8 mouse cellular contexts compared by ENCODE assay signal in genomic region chr16:18400472-18401216, GRCm38 (mm10). TPM values are rescaled to one million over a fixed set of nuclear protein-coding genes. Genes with fewer than 3 reads are reported as not detected.
DNase-seq lines count a peak whose midpoint lies in the region; ATAC-seq and TF ChIP-seq lines count a peak whose summit lies in the region.

No protein-coding gene starts in this region.

- peaks cover 84% of the 10 kb centered on the region for H3K36me3 ChIP-seq in lung, embryonic 14.5 days (ENCODE audit: insufficient read depth)
- H3K36me3 ChIP-seq in hindbrain, embryonic 12.5 days, result peaks cover 91% of the 10 kb centered on the region
- H3K36me3 ChIP-seq in neural tube, embryonic 14.5 days (ENCODE audit: control insufficient read depth, insufficient read depth, low read length), result peaks cover 81% of the 10 kb centered on the region
- peaks cover 6% of the 10 kb centered on the region; the same call in 1 of the 2 replicates for H3K36me3 ChIP-seq in thymus, adult 2 months (ENCODE audit: control insufficient read depth, insufficient read depth, low read length)

- no peak overlapping the region for H3K4me2 ChIP-seq in lung, embryonic 14.5 days
- H3K4me2 ChIP-seq in hindbrain, embryonic 12.5 days (replicated peaks), result peak overlapping the region; percentile 26
- H3K4me2 ChIP-seq in neural tube, embryonic 14.5 days (ENCODE audit: low read depth, low read length), result no peak overlapping the region

- no peak for TF ChIP-seq CTCF in lung, embryonic 14.5 days (IDR thresholded peaks at IDR 0.05; ENCODE audit: low read depth)
- TF ChIP-seq CTCF in thymus, adult 2 months (IDR thresholded peaks at IDR 0.05; ENCODE audit: borderline replicate concordance, control insufficient read depth, extremely low read depth, insufficient read depth, low read length, poor library complexity), result no peak

- H3K9me3 ChIP-seq in lung, embryonic 14.5 days (ENCODE audit: low read depth, low read length), result no peaks in the 10 kb centered on the region
- no peaks in the 10 kb centered on the region for H3K9me3 ChIP-seq in hindbrain, embryonic 12.5 days (replicated peaks)
- H3K9me3 ChIP-seq in neural tube, embryonic 14.5 days (ENCODE audit: control insufficient read depth, low read length), result no peaks in the 10 kb centered on the region

- 36% methylated on average over 7 of the region's 7 CpGs for WGBS in lung, embryonic 14.5 days
- WGBS in hindbrain, embryonic 12.5 days, result 15% methylated on average over 7 of the region's 7 CpGs
- 25% methylated on average over 7 of the region's 7 CpGs for WGBS in neural tube, embryonic 14.5 days
- whole genome bisulfite sequencing in thymus, adult 2 months, result 94% methylated on average over 7 of the region's 7 CpGs

- no peak overlapping the region for H3K9ac ChIP-seq in lung, embryonic 14.5 days
- 0 out of 2 replicates have a peak overlapping the region, but pooled peaks have one; percentile 32 for H3K9ac ChIP-seq in hindbrain, embryonic 12.5 days
- H3K9ac ChIP-seq in neural tube, embryonic 14.5 days (replicated peaks; ENCODE audit: low read depth, low read length), result no peak overlapping the region

- H3K27ac ChIP-seq in lung, embryonic 14.5 days (ENCODE audit: low read depth), result peak overlapping the region; percentile 76
- peak overlapping the region; percentile 78 for H3K27ac ChIP-seq in hindbrain, embryonic 12.5 days
- H3K27ac ChIP-seq in neural tube, embryonic 14.5 days (ENCODE audit: low read depth, low read length), result peak overlapping the region; percentile 69
- no peak overlapping the region for H3K27ac ChIP-seq in thymus, adult 2 months (ENCODE audit: control insufficient read depth, insufficient read depth, low read length)

- peak; percentile 88 to 90 for DNase-seq in cerebellum, postnatal 10 days
- peak; percentile 79 for DNase-seq in lung, embryonic 14.5 days
- DNase-seq in lung, postnatal 36 days, result no peak
- no peak for DNase-seq in thymus, adult 2 months
- no peak for DNase-seq in left cerebral cortex, adult 18-20 months (ENCODE audit: low spot score in 2 of 2)

- no peak overlapping the region for H3K4me3 ChIP-seq in lung, embryonic 14.5 days (ENCODE audit: low read depth, low read length)
- H3K4me3 ChIP-seq in hindbrain, embryonic 12.5 days, result no peak overlapping the region
- no peak overlapping the region for H3K4me3 ChIP-seq in neural tube, embryonic 14.5 days (ENCODE audit: low read depth, low read length)
- H3K4me3 ChIP-seq in thymus, adult 2 months (ENCODE audit: control insufficient read depth, insufficient read depth, low read length), result no peak overlapping the region

- TF ChIP-seq POLR2A in thymus, adult 2 months (IDR thresholded peaks at IDR 0.05; ENCODE audit: control insufficient read depth, extremely low read depth, insufficient read depth, low read length, poor library complexity), result no peak

- peaks cover 13% of the 10 kb centered on the region for H3K4me1 ChIP-seq in lung, embryonic 14.5 days (ENCODE audit: insufficient read depth)
- H3K4me1 ChIP-seq in hindbrain, embryonic 12.5 days, result peaks cover 57% of the 10 kb centered on the region
- peaks cover 32% of the 10 kb centered on the region; the same call in 1 of the 2 replicates for H3K4me1 ChIP-seq in neural tube, embryonic 14.5 days (ENCODE audit: control insufficient read depth, insufficient read depth, low read length)
- no peaks in the 10 kb centered on the region for H3K4me1 ChIP-seq in thymus, adult 2 months (replicated peaks; ENCODE audit: control insufficient read depth, insufficient read depth, low read length)

- no peaks in the 10 kb centered on the region for H3K27me3 ChIP-seq in lung, embryonic 14.5 days (ENCODE audit: insufficient read depth, low read length)
- H3K27me3 ChIP-seq in hindbrain, embryonic 12.5 days, result no peaks in the 10 kb centered on the region
- no peaks in the 10 kb centered on the region for H3K27me3 ChIP-seq in neural tube, embryonic 14.5 days (ENCODE audit: control insufficient read depth, insufficient read depth, low read length)
- H3K27me3 ChIP-seq in thymus, adult 2 months (ENCODE audit: control insufficient read depth, insufficient read depth, low read length), result no peaks in the 10 kb centered on the region

- ATAC-seq in cerebellum, adult (ENCODE audit: insufficient number of reproducible peaks, low FRiP score, low TSS enrichment), result no peak
- peak; percentile 88 for ATAC-seq in lung, embryonic 14.5 days (ENCODE audit: insufficient read depth)
- peak; percentile 87 for ATAC-seq in hindbrain, embryonic 12.5 days (ENCODE audit: low FRiP score)
- peak; percentile 81 for ATAC-seq in neural tube, embryonic 14.5 days (ENCODE audit: low read depth)

RNA-seq across cellular contexts. Expression of gene Txnrd2, which starts 25.5 kb away (rescaled TPM):
- 18.7 and 21.5 TPM in 2 replicates for polyA plus RNA-seq in lung, embryonic 14.5 days (2014; fragmentation: Nextera tagmentation; extraction: Ambion mirVana)
- 20.2 and 20.3 TPM in 2 replicates for polyA plus RNA-seq in hindbrain, embryonic 12.5 days (2016; fragmentation: Nextera tagmentation; extraction: Ambion mirVana)
- 21.3 and 25.4 TPM in 2 replicates for polyA plus RNA-seq in neural tube, embryonic 14.5 days (2014; fragmentation: Nextera tagmentation; extraction: Ambion mirVana)
- 10.6 and 10.7 TPM in 2 replicates for polyA plus RNA-seq in thymus, adult 2 months (2012; rRNA removed)
- 10 to 100 TPM; 19.4 to 21.3 TPM for total RNA-seq in left cerebral cortex, adult 18-20 months (2021)

RNA-seq across cellular contexts. Expression of gene Comt, which starts 26.0 kb away (rescaled TPM):
- 89.4 and 97.0 TPM in 2 replicates for polyA plus RNA-seq in lung, embryonic 14.5 days (2014; fragmentation: Nextera tagmentation; extraction: Ambion mirVana)
- 58.4 and 60.3 TPM in 2 replicates for polyA plus RNA-seq in hindbrain, embryonic 12.5 days (2016; fragmentation: Nextera tagmentation; extraction: Ambion mirVana)
- polyA plus RNA-seq in neural tube, embryonic 14.5 days (2014; fragmentation: Nextera tagmentation; extraction: Ambion mirVana), result 102 and 103 TPM in 2 replicates
- 104 and 108 TPM in 2 replicates for polyA plus RNA-seq in thymus, adult 2 months (2012; rRNA removed)
- total RNA-seq in left cerebral cortex, adult 18-20 months (2021), result 10 to 100 TPM; 90.5 to 91.4 TPM

RNA-seq across cellular contexts. Expression of gene Arvcf, which starts 52.7 kb away (rescaled TPM):
- 25.7 and 30.8 TPM in 2 replicates for polyA plus RNA-seq in lung, embryonic 14.5 days (2014; fragmentation: Nextera tagmentation; extraction: Ambion mirVana)
- 105 and 119 TPM in 2 replicates for polyA plus RNA-seq in hindbrain, embryonic 12.5 days (2016; fragmentation: Nextera tagmentation; extraction: Ambion mirVana)
- polyA plus RNA-seq in neural tube, embryonic 14.5 days (2014; fragmentation: Nextera tagmentation; extraction: Ambion mirVana), result 60.2 and 73.5 TPM in 2 replicates
- polyA plus RNA-seq in thymus, adult 2 months (2012; rRNA removed), result 52.3 and 56.0 TPM in 2 replicates
- 10 to 100 TPM; 40.7 TPM for total RNA-seq in left cerebral cortex, adult 18-20 months (2021)

RNA-seq across cellular contexts. Expression of gene Tango2, which starts 52.7 kb away (rescaled TPM):
- polyA plus RNA-seq in lung, embryonic 14.5 days (2014; fragmentation: Nextera tagmentation; extraction: Ambion mirVana), result 23.6 and 27.2 TPM in 2 replicates
- polyA plus RNA-seq in hindbrain, embryonic 12.5 days (2016; fragmentation: Nextera tagmentation; extraction: Ambion mirVana), result 48.2 and 50.5 TPM in 2 replicates
- 99.8 and 114 TPM in 2 replicates for polyA plus RNA-seq in neural tube, embryonic 14.5 days (2014; fragmentation: Nextera tagmentation; extraction: Ambion mirVana)
- polyA plus RNA-seq in thymus, adult 2 months (2012; rRNA removed), result 53.7 and 67.3 TPM in 2 replicates
- total RNA-seq in left cerebral cortex, adult 18-20 months (2021), result 100 to 1,000 TPM; 137 to 148 TPM

Comparison
In these comparisons a context has a peak if more than half of its experiments do, and no peak if none do; other contexts are left out.
1. DNase-seq: peak in cerebellum, postnatal 10 days (2 of 2) and lung, embryonic 14.5 days (single experiment); none in lung, postnatal 36 days (single experiment), thymus, adult 2 months (single experiment) and left cerebral cortex, adult 18-20 months (0 of 2).